Mouse (Mus musculus) kidney, postnatal 0 days (tissue): ENCODE data around the gene Eif3b. TPM values are rescaled to one million over a fixed set of nuclear protein-coding genes. Genes with fewer than 3 reads are reported as not detected.

ENCODE experiments used
- ATAC-seq: fragments of 200-750 bp; cut with Nextera tagmentation; replicated peaks from 2 replicates; pipeline ENCODE4 v1.8.0; 2017; ENCODE audit warnings: low read depth, moderate number of reproducible peaks, moderate TSS enrichment, moderate library complexity; ENCODE audit not compliant: low FRiP score
- DNase-seq: peaks from one replicate; pipeline ENCODE4 v3.0.0-alpha.2; 2016; ENCODE audit warnings: low spot score
- H3K27ac ChIP-seq: fragments of 300-500 bp; sonication (generic); 2 replicates; pipeline ENCODE4 v1.5.1; 2014; ENCODE audit warnings: mild to moderate bottlenecking
- H3K27me3 ChIP-seq: fragments of 300-500 bp; sonication (generic); 2 replicates; pipeline ENCODE4 v1.6.1; 2014; ENCODE audit warnings: low read length, mixed read lengths; ENCODE audit not compliant: insufficient read depth
- H3K36me3 ChIP-seq: fragments of 300-500 bp; sonication (generic); 2 replicates; pipeline ENCODE4 v1.6.1; 2014; ENCODE audit warnings: low read length, mixed read lengths; ENCODE audit not compliant: insufficient read depth
- H3K4me1 ChIP-seq: fragments of 300-500 bp; sonication (generic); replicated peaks from 2 replicates; pipeline ENCODE4 v1.6.1; 2014; ENCODE audit warnings: antibody characterized with exemption, low read length, mixed read lengths; ENCODE audit not compliant: insufficient read depth
- H3K4me2 ChIP-seq: fragments of 300-500 bp; sonication (generic); 2 replicates; pipeline ENCODE4 v1.6.1; 2014; ENCODE audit warnings: mild to moderate bottlenecking, low read length, moderate library complexity, mixed read lengths
- H3K4me3 ChIP-seq: fragments of 300-500 bp; sonication (generic); replicated peaks from 2 replicates; pipeline ENCODE4 v1.5.1; 2014; ENCODE audit warnings: low read depth, low read length
- H3K9ac ChIP-seq: fragments of 300-500 bp; sonication (generic); 2 replicates; pipeline ENCODE4 v1.6.1; 2014; ENCODE audit warnings: low read depth, low read length
- H3K9me3 ChIP-seq: fragments of 300-500 bp; sonication (generic); replicated peaks from 2 replicates; pipeline ENCODE4 v1.6.1; 2016; ENCODE audit warnings: low read length, inconsistent platforms, mixed read lengths
- CTCF ChIP-seq: IDR thresholded peaks from 2 replicates; pipeline ENCODE4 v1.5.1; 2016; ENCODE audit warnings: antibody characterized with exemption, low read depth, mild to moderate bottlenecking, moderate library complexity
- WGBS: fragments of 180-500 bp; shearing (Covaris S2); extraction: QIAGEN DNeasy Blood & Tissue Kit; methylation state at CpG from one replicate; pipeline ENCODE4 v1.1.7; 2014; 5-methylcytosine and 5-hydroxymethylcytosine counted together
- polyA plus RNA-seq: library from polyadenylated mRNA; unstranded; fragments of >200 nt; fragmentation: Nextera tagmentation; extraction: Ambion mirVana; gene quantifications from 2 replicates; pipeline ENCODE4 v1.2.1, GENCODE M21; 2015

The Eif3b gene
- polyA plus RNA-seq, result 77.9 and 88.6 TPM in 2 replicates

DNA sequence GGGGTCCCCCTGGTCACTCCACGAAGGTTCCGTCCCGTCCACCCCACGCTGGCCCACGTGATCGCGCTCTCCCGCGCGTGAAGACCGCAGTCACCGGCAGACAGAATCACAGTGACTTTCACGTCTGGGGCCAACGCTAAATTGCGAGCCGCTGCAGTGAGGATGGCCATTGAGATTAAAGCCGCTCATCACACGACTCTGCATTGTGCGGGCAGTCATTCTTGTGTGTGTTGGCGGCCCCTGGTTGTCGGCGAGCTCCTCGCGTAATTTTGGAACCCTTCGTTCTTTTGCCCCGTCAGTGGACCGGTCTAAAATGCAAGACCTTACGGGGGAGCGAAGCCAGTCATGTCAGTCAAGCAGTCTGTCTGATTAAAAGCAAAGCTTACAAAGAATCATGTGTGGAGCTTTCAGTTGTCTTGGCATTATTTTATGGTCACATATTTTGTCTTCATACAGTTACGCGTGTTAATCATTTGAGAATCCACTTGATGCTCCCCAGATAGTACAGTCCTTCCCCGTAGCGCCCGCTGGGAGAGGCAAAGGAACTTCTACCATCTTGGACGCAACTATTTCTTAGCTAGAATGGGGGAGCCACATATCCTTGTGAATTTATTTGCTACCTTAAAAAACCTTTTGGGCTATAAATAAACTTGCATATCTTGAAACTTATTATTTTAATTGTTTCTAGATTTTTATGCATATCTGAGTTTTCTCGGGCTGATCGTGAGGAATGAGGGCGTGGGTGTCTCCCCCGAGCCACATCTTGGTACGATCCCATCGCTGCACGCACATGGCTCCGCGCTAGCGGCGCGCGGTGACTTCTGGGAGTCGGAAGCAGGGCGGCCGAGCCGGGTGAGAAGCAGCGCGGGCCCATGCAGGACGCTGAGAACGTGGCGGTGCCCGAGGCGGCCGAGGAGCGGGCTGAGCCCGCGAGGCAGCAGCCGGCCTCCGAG lies at the start of gene Eif3b:
TSS of gene Eif3b (plus strand) at position 840 of the 953 bp plus-strand sequence.
- peak; percentile 87 for ATAC-seq
- WGBS, result under 1% methylated on average over 65 of the region's 65 CpGs

GRCm38 (mm10) chr5:140369466-140369865 lies 49.7 kb upstream of the Eif3b start:
- Histone ChIP-seq H3K4me1 (peaks cover 8% of the 10 kb centered on the region; the same call in 1 of the 2 replicates), H3K4me3 (no peak overlapping the region)
- 42% methylated on average over 2 of the region's 2 CpGs for WGBS

More for the DNA sequence above, at the start of gene Eif3b:
- Histone ChIP-seq H3K27ac (peak within 1 kb of the TSS; percentile 96), H3K27me3 (no peaks in the 10 kb centered on the region), H3K4me1 (peaks cover 8% of the 10 kb centered on the region), H3K36me3 (no peaks in the 10 kb centered on the region), H3K4me3 (peak within 1 kb of the TSS; percentile 77), H3K9ac (peak within 1 kb of the TSS; percentile 89), H3K4me2 (peak within 1 kb of the TSS; percentile 72), H3K9me3 (no peaks in the 10 kb centered on the region)
- peak; percentile 98 for DNase-seq
- TF ChIP-seq CTCF, result peak; percentile 52

GRCm38 (mm10) chr5:140370446-140371254 lies 48.5 kb upstream of the Eif3b start:
- Histone ChIP-seq H3K4me3 (no peak overlapping the region), H3K4me2 (no peak overlapping the region), H3K36me3 (no peaks in the 10 kb centered on the region), H3K27ac (peak overlapping the region; percentile 72), H3K9me3 (no peaks in the 10 kb centered on the region), H3K4me1 (peaks cover 8% of the 10 kb centered on the region; the same call in 1 of the 2 replicates), H3K9ac (0 out of 2 replicates have a peak overlapping the region, but pooled peaks have one; percentile 8), H3K27me3 (no peaks in the 10 kb centered on the region)
- TF ChIP-seq CTCF, result no peak
- DNase-seq (peak; percentile 31), ATAC-seq (no peak)
- 57% methylated on average over 6 of the region's 6 CpGs for WGBS

More at GRCm38 (mm10) chr5:140369466-140369865, 49.7 kb upstream of the Eif3b start:
- Histone ChIP-seq H3K36me3 (no peaks in the 10 kb centered on the region), H3K27ac (0 out of 2 replicates have a peak overlapping the region, but pooled peaks have one; percentile 50), H3K27me3 (no peaks in the 10 kb centered on the region), H3K9me3 (no peaks in the 10 kb centered on the region), H3K4me2 (no peak overlapping the region), H3K9ac (no peak overlapping the region)
- ATAC-seq (no peak), DNase-seq (peak; percentile 30)
- TF ChIP-seq CTCF, result no peak

DNA sequence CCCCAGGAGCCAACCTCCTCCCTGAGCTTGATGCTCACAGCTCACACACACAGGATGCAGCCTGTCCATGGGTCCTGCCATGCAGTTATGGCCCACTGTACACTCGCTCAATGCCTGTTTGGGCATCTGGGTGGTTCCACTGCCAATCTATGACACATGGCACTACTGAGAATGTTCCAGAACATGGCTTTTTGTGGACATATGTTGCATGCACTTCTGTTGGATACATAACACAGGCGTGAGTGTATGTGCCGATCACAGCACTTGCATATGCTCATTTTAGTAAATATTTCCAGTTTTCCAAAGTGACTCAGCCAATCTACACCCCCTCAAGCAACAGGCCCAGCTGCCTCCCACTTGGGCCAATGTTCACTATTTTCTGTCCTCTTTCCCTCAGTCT lies 47.5 kb upstream of the Eif3b start:
- WGBS, result 96% methylated on average over 3 of the region's 3 CpGs
- DNase-seq, result no peak
- H3K36me3 ChIP-seq, result no peaks in the 10 kb centered on the region

DNA sequence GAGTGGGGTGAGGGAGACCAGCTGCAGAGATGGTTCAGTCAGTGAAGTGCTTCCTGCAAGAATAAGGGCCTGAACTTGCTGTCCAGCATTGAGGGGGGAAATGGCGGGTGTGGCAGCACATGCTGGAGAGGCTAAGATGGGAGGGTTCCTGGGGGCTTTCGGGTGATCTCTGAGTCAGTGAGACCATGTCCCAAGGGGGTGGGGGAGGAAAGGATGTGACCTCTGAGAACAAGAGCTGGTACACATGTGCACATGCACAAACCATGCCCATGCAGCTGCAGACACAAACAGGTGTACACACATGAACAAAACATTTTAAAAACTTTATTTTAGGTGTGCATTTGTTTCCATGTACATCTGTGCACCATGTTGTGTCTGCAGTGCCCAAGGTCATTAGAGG lies 45.4 kb upstream of the Eif3b start:
- Histone ChIP-seq H3K4me2 (no peak overlapping the region), H3K27me3 (no peaks in the 10 kb centered on the region), H3K27ac (no peak overlapping the region), H3K36me3 (no peaks in the 10 kb centered on the region), H3K9me3 (no peaks in the 10 kb centered on the region), H3K4me3 (no peak overlapping the region), H3K9ac (no peak overlapping the region), H3K4me1 (peaks cover 8% of the 10 kb centered on the region; the same call in 1 of the 2 replicates)
- ATAC-seq (no peak), DNase-seq (no peak)
- 54% methylated on average over 2 of the region's 2 CpGs for WGBS
- TF ChIP-seq CTCF, result no peak

More for the DNA sequence above, 47.5 kb upstream of the Eif3b start:
- Histone ChIP-seq H3K4me3 (no peak overlapping the region), H3K4me1 (peaks cover 8% of the 10 kb centered on the region; the same call in 1 of the 2 replicates), H3K27ac (no peak overlapping the region), H3K27me3 (no peaks in the 10 kb centered on the region), H3K4me2 (no peak overlapping the region), H3K9ac (no peak overlapping the region), H3K9me3 (no peaks in the 10 kb centered on the region)
- TF ChIP-seq CTCF, result no peak
- ATAC-seq, result no peak

GRCm38 (mm10) chr5:140374226-140374625 lies 44.9 kb upstream of the Eif3b start:
- Histone ChIP-seq H3K4me1 (peaks cover 8% of the 10 kb centered on the region; the same call in 1 of the 2 replicates), H3K36me3 (no peaks in the 10 kb centered on the region), H3K4me2 (no peak overlapping the region), H3K27me3 (no peaks in the 10 kb centered on the region), H3K9me3 (no peaks in the 10 kb centered on the region), H3K4me3 (no peak overlapping the region), H3K9ac (no peak overlapping the region), H3K27ac (no peak overlapping the region)
- 13% methylated on average over 3 of the region's 3 CpGs for WGBS
- no peak for TF ChIP-seq CTCF
- ATAC-seq, result peak; percentile 22; the same call in 1 of the 2 replicates
- peak; percentile 45 for DNase-seq
